Mouse (Mus musculus): ENCODE results near the gene Zcchc2. TPM values are rescaled to one million over a fixed set of nuclear protein-coding genes. Genes with fewer than 3 reads are reported as not detected.
A peak's percentile ranks its signal among the peaks of the same experiment; 100 is the strongest.

The Zcchc2 gene
- total and polyA plus RNA-seq, 3 experiments = 6.8 to 12.6 (median 7.8) TPM

DNA sequence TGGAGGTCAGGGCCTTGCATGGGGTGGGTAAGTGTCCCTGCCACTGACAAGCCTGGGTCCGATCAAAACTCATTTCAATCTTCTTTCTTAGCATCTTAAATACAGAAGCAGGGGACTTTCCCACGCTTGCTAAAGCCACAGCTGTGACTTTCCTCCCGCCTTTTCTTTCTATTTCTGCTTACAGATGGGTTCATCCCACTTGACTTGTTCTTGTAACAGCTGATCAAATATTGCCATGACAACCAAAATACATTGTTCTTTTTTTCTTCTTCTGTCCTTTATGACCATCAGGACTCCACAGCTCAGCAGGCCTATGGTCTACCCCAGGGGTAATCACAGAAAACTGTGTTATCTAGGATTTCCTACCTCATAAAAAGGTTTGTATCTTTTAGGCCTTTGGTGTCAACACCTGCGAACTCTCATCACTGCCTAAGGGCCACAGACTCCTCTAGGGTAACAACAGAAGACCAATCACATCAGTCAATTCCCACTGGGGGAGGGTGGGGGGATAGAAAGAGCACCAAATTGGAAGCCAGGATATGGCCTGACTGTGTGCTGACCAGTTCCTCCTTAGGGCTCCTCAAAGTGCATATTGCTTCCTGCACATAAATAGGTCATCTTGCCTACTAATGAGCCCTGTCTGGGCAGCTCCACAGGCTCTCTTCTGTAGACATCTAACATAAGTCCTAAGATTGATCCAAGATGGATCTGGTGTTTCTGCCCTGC, 71.1 kb downstream of the Zcchc2 start:
- H3K9me3 ChIP-seq (replicated peaks; ENCODE audit: low read length) = no peaks in the 10 kb centered on the region
- DNase-seq (ENCODE audit: extremely low read depth) = peak; percentile 86
- peak overlapping the region; percentile 45; the same call in 1 of the 2 replicates for H3K4me2 ChIP-seq (ENCODE audit: insufficient read depth, low read depth, poor library complexity, severe bottlenecking)
- H3K79me2 ChIP-seq (replicated peaks; ENCODE audit: control insufficient read depth, extremely low read depth, insufficient read depth, poor library complexity, severe bottlenecking) = no peaks in the 10 kb centered on the region
- peak overlapping the region; percentile 73; the same call in 1 of the 2 replicates for H3K27ac ChIP-seq (ENCODE audit: insufficient read depth, low read depth)
- H3K36me3 ChIP-seq (replicated peaks in 1 of 2; ENCODE audit: control insufficient read depth in 1 of 2, insufficient read depth in 1 of 2, low read length in 1 of 2) = no peaks in the 10 kb centered on the region
- in situ Hi-C loops (cut with MboI; ENCODE audit: low pct_ligation_motif_present, low pct_unique_long_range_greater_than_20kb, low sequenced_read_pairs) (loop anchor here (5.0 to 25.0 kb wide), 2 partner anchors 336 to 651 kb away; partner anchors contain the start of gene Bcl2), dilution Hi-C loops (cut with MboI; ENCODE audit: extremely low pct_ligation_motif_present, extremely low pct_unique_long_range_greater_than_20kb, low sequenced_read_pairs) (no loop called here)
- H3K4me1 ChIP-seq (ENCODE audit: control insufficient read depth in 1 of 2, insufficient read depth in 2 of 2) = peaks cover 24 to 72% of the 10 kb centered on the region in 2 experiments
- H3K9ac ChIP-seq (ENCODE audit: insufficient read depth, low read depth) = peak overlapping the region; percentile 6; the same call in 1 of the 2 replicates
- no peak overlapping the region for H3K4me3 ChIP-seq (replicated peaks in 1 of 3; ENCODE audit: low read depth in 2 of 3, low read length in 2 of 3, poor library complexity in 1 of 3)
- TF ChIP-seq ZKSCAN1 (IDR thresholded peaks at IDR 0.05; ENCODE audit: borderline replicate concordance, low read depth, low read length) (peak; percentile 90), ZNF384 (IDR thresholded peaks at IDR 0.05; ENCODE audit: low read depth, low read length) (peak; percentile 78), E2F4 (IDR thresholded peaks at IDR 0.05; ENCODE audit: insufficient replicate concordance, low read depth, low read length) (peak; percentile 93; the same call in 1 of the 2 replicates), ETS1 (conservative IDR thresholded peaks at IDR 0.05; ENCODE audit: low read depth, low read length) (peak; percentile 96), BHLHE40 (IDR thresholded peaks at IDR 0.05; ENCODE audit: low read depth, low read length) (no peak), SIN3A (IDR thresholded peaks at IDR 0.05; ENCODE audit: low read length) (peak; percentile 92), MYC (IDR thresholded peaks at IDR 0.05; ENCODE audit: low read depth, low read length) (0 out of 2 replicates have a peak, but pooled peaks have one; percentile 30), USF2 (conservative IDR thresholded peaks at IDR 0.05; ENCODE audit: low read depth, low read length) (no peak), GABPA (IDR thresholded peaks at IDR 0.05; ENCODE audit: insufficient replicate concordance, low read depth, low read length) (no peak), MEF2A (IDR thresholded peaks at IDR 0.05; ENCODE audit: borderline replicate concordance, low read depth, low read length) (peak; percentile 91), TCF12 (IDR thresholded peaks at IDR 0.05; ENCODE audit: low read depth, low read length) (peak; percentile 65; the same call in 1 of the 2 replicates), IRF4 (IDR thresholded peaks at IDR 0.05; ENCODE audit: low read depth, low read length) (peak; percentile 63), RCOR1 (conservative IDR thresholded peaks at IDR 0.05; ENCODE audit: low read depth, low read length) (no peak), MXI1 (IDR thresholded peaks at IDR 0.05; ENCODE audit: low read depth, low read length) (peak; percentile 51), EP300 (IDR thresholded peaks at IDR 0.05; ENCODE audit: low read length) (peak; percentile 70)
- H3K27me3 ChIP-seq (replicated peaks) = no peaks in the 10 kb centered on the region

DNA sequence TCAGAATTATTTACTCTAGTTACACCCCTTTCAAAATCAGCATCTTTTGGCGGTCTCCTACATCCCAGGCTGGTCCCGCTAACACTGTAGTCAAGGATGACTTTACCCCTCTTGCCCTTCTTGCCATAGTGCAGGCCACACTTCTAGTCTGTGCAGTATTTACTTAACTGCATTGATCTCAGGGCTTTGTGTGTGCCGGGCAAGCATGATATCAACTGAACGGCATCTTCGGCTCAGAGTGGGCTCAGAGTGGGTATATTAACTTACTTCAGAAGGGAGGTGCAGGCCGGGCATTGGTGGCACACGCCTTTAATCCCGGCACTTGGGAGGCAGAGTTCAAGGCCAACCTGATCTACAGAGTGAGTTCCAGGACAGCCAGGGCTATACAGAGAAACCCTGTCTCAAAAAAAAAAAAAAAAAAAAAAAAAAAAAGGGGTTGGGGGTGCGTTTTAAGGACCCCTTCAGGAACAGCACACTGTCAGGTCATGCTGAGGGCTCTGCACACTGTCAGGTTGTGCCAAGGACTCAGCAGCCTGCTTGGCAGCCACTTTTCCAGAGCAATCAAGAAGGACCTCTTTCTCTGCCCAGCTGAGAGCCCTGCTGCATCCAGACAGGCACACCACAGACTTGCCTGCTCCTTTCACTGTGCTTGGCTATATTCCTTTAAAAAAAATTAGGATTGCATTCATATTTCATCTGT, 72.8 kb downstream of the Zcchc2 start:
- DNase-seq (ENCODE audit: extremely low read depth) = no peak
- Histone ChIP-seq H3K36me3 (replicated peaks in 1 of 2; ENCODE audit: control insufficient read depth in 1 of 2, insufficient read depth in 1 of 2, low read length in 1 of 2) (no peaks in the 10 kb centered on the region), H3K27me3 (replicated peaks) (no peaks in the 10 kb centered on the region), H3K27ac (ENCODE audit: insufficient read depth, low read depth) (no peak overlapping the region), H3K4me1 (ENCODE audit: control insufficient read depth in 1 of 2, insufficient read depth in 2 of 2) (peaks cover 24 to 72% of the 10 kb centered on the region in 2 experiments), H3K9me3 (replicated peaks; ENCODE audit: low read length) (no peaks in the 10 kb centered on the region), H3K79me2 (replicated peaks; ENCODE audit: control insufficient read depth, extremely low read depth, insufficient read depth, poor library complexity, severe bottlenecking) (no peaks in the 10 kb centered on the region), H3K4me3 (replicated peaks in 1 of 3; ENCODE audit: low read depth in 2 of 3, low read length in 2 of 3, poor library complexity in 1 of 3) (no peak overlapping the region), H3K9ac (ENCODE audit: insufficient read depth, low read depth) (no peak overlapping the region), H3K4me2 (ENCODE audit: insufficient read depth, low read depth, poor library complexity, severe bottlenecking) (no peak overlapping the region)
- dilution Hi-C loops (cut with MboI; ENCODE audit: extremely low pct_ligation_motif_present, extremely low pct_unique_long_range_greater_than_20kb, low sequenced_read_pairs) = no loop called here
- TF ChIP-seq GABPA (IDR thresholded peaks at IDR 0.05; ENCODE audit: insufficient replicate concordance, low read depth, low read length) (no peak), ZC3H11A (IDR thresholded peaks at IDR 0.05; ENCODE audit: low read depth, low read length) (no peak), USF1 (IDR thresholded peaks at IDR 0.05; ENCODE audit: low read depth, low read length) (no peak), CHD1 (IDR thresholded peaks at IDR 0.05; ENCODE audit: low read depth, low read length) (no peak), JUN (IDR thresholded peaks at IDR 0.05; ENCODE audit: insufficient read depth, low read depth, low read length) (no peak), HCFC1 (IDR thresholded peaks at IDR 0.05; ENCODE audit: low read depth, low read length) (no peak), MAX (IDR thresholded peaks at IDR 0.05; ENCODE audit: low read length) (no peak), CHD2 (IDR thresholded peaks at IDR 0.05; ENCODE audit: low read length) (no peak), ZNF384 (IDR thresholded peaks at IDR 0.05; ENCODE audit: low read depth, low read length) (no peak), MEF2A (IDR thresholded peaks at IDR 0.05; ENCODE audit: borderline replicate concordance, low read depth, low read length) (no peak), ETS1 (conservative IDR thresholded peaks at IDR 0.05; ENCODE audit: low read depth, low read length) (no peak), BHLHE40 (IDR thresholded peaks at IDR 0.05; ENCODE audit: low read depth, low read length) (no peak), IRF4 (IDR thresholded peaks at IDR 0.05; ENCODE audit: low read depth, low read length) (no peak), UBTF (IDR thresholded peaks at IDR 0.05; ENCODE audit: low read depth, low read length) (no peak), NELFE (IDR thresholded peaks at IDR 0.05; ENCODE audit: low read depth, low read length) (no peak), CTCF (conservative IDR thresholded peaks at IDR 0.05 in 1 of 2, IDR thresholded peaks at IDR 0.05 in 1 of 2; ENCODE audit: low read depth in 2 of 2, low read length in 2 of 2) (no peak), POLR2AphosphoS2 (IDR thresholded peaks at IDR 0.05; ENCODE audit: low read depth, low read length) (no peak)
- in situ Hi-C loops (cut with MboI; ENCODE audit: low pct_ligation_motif_present, low pct_unique_long_range_greater_than_20kb, low sequenced_read_pairs) = loop anchor here (5.0 to 25.0 kb wide), 2 partner anchors 334 to 649 kb away; partner anchors contain the start of gene Bcl2

Measured in CH12.LX (cell line).